Mouse (Mus musculus): ENCODE measurements around the gene Crabp2.

The Crabp2 gene

GRCm38 (mm10) chr3:87986868-87987267, 38.4 kb downstream of the Crabp2 start:
- DNase-seq: peak; percentile 69 to 84

- no peak for DNase-seq
These were observed 39.2 kb downstream of the Crabp2 start for GRCm38 (mm10) chr3:87987633-87988032.

DNA sequence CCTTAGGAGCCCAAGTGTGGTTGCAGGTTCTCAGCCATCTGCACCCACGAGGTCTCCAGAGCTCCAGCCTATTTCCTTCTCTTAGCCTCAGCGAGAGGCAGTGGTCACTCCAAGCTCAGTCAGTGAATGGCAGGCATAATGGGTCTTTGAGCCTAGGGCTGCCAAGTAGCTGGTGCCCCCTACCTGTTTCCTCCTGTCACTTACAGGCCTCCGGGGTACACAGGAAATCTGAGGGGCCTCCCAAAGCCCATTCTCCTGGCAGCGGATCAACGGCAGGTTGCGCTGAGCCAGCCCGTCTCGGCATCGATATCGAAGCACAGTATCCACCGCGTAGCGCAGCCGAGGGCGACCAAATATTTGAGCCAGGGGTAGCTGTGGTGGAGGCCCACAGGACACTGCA, 39.6 kb downstream of the Crabp2 start:
- no peak for DNase-seq

- no peak for DNase-seq
These were observed 41.5 kb downstream of the Crabp2 start for GRCm38 (mm10) chr3:87989935-87990334.

DNA sequence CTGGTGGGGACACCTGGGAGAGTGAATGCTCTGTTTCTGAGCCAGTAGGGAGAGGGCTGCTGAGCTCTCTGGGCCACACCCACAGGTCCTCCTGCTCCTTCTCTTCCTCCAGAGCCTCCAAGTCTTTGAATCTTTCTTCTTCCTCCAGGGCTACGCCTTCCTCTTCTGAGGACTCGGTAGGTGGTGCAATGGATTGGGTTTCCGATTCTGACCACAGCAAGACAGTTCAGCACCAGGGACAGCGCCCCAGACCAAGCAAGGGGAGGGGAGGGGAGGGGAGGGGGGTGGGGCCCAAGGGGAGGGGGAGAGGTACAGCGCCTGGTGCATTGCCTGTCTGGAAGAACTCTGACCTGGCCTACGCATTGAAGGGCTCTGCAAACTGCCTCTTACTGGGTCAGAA, 45.0 kb downstream of the Crabp2 start:
- no peak for DNase-seq

- DNase-seq: no peak
These were observed 46.9 kb downstream of the Crabp2 start for GRCm38 (mm10) chr3:87995331-87995730.

DNA sequence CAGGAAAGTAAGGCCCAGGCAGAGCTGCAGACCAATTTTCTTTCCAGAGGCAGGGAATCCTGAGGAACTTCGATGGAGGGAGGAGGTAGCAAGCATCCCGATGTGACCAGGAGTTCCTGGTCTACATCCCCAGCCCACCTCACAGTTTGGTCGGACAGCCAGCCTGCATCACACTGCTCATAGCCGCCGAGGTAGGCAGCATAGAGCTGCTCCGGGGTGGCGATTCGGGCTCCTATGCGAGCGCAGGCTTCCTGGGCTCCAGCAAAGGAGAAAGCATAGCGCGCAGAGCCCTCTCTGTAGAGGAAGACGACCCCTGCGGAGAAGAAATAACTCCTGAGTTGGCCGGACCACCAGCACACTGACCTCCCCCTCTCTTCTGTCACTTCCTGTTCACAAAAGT, 47.9 kb downstream of the Crabp2 start:
- no peak for DNase-seq

DNA sequence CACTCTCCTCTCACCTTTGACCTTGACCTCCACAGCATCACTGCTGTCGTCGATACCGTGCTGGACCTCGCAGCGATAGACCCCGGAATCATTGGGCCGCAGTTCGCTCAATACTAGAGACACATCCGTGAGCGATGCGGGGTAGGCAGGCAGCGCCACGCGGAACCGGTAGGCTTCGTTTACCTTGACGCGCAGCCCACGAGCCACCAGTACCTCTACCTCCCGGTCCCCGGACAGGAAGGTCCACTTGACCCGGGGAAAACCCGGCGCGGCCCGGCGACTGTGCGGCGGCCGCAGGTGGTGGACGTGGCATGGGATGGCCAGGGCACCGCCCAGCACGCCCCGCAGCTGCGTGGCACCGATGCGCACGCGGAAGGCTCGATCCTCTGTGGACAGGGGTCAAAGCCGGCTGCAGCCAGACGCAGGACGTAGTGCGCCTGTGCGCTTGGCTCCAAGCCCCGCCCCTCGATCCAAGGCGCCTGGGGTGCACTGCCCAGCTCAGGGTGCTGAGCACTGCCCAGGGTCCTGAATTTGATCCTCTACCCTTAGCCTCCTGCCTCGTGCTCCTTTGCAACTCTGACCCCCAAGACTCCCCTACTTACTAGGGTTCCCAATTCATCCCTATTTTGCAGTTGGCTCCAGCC, 48.6 kb downstream of the Crabp2 start:
- no peak for DNase-seq

- DNase-seq: no peak
These were observed 50.3 kb downstream of the Crabp2 start for GRCm38 (mm10) chr3:87998747-87999146.

- no peak for DNase-seq
These were observed 50.9 kb downstream of the Crabp2 start for GRCm38 (mm10) chr3:87999243-87999895.

GRCm38 (mm10) chr3:88000181-88000580, 51.7 kb downstream of the Crabp2 start, which contains the start of gene Bcan:
Gene Bcan, minus strand, starts transcription at chr3:88000230.
- DNase-seq: no peak

DNA sequence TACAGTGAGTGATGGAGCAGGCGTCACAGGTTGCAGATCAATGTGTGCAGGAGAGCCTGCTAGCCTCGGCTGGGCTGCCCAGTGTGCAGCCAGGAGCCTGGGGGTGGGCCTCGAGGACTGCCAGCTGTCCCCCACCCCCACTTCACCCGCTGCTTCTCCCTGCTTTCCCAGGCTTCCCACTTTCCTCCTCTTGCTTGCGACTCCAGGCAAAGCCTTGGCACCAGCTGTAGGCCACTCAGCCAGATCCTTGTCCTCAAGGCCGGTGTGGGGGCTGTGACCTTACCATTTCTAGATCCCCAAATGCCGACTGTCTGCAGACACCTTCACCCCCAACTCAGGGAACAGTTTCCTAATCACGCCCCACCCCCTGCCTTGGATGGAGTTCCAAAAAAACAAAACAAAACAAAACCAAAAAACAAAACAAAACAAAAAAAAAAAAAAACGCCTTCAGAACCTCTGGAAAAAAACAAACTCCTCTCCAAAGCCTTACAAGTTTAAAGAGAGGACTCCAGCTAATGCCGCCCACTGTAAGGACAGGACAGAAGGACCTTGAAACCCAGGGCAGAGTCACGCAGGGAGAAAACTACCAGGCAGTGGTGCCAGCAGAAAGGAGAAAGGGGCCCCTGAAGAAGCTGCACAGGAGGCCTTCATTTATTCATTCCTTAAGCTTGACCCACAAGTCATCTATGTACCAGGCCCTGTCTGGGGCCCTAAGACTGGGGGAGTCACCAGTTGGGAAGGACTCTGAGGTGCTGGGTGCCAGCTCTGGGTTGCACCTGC, 52.5 kb downstream of the Crabp2 start:
- no peak for DNase-seq

GRCm38 (mm10) chr3:88002291-88002976, 54.0 kb downstream of the Crabp2 start:
- DNase-seq: no peak
